Mouse (Mus musculus) ovary, postnatal 10 days (tissue): ENCODE measurements around the gene Lrmda.
"Not testable (repeated sequence)": the region's sequence is repeated elsewhere in the genome, so short reads cannot be mapped to it uniquely, and the experiment has no call there.

ENCODE experiments used
- DNase-seq: peaks from one replicate; pipeline ENCODE4 v3.0.0; 2022; ENCODE audit warnings: low spot score

The Lrmda gene

DNA sequence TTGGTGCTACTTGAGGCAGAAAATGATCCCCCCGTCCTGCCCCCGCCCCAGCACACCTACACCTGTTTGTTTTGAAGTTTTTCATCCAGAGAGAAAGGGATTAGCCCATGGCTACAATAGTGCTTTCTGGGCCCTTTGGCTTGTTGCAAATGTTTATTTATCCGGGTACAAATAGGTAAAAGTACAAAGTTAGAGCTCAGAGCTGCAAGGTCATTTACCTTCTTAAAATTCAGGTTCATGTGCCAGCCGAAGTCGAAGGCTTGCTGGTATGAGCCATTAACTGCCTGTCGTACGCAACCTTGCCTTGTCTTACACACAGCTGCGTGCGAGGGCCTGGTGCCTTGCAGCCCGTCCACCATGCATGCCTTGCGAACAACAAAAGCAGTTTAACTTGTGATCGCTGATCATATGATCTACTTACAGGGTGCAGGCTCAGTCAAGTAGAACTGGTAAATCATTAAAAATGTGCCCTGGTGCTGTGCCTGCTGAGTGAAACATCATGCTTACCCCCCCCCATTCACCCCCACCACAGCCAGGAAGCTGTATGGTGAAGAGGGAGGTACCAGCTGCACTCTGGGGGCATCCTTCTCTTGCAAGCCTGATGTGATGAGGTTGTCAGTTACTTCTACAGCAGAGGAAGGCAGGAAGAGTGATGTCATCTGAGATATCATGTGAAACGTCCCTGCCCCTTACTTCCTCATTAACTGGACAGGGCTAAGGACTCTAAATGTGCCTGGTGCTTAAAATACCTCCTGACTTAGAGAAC lies 781.5 kb downstream of the Lrmda start:
- DNase-seq = no peak

GRCm38 (mm10) chr14:22801714-22802113 lies 782.2 kb downstream of the Lrmda start:
- not testable (repeated sequence) for DNase-seq

- DNase-seq = no peak
Observed at GRCm38 (mm10) chr14:22807324-22807723, 787.8 kb downstream of the Lrmda start.

GRCm38 (mm10) chr14:22807726-22808594 lies 788.4 kb downstream of the Lrmda start:
- peak; percentile 46 for DNase-seq

GRCm38 (mm10) chr14:22808595-22809166 lies 789.2 kb downstream of the Lrmda start:
- no peak for DNase-seq

- no peak for DNase-seq
Observed at GRCm38 (mm10) chr14:22809229-22809628, 789.7 kb downstream of the Lrmda start.

- no peak for DNase-seq
Observed at GRCm38 (mm10) chr14:22810531-22810930, 791.0 kb downstream of the Lrmda start.

DNA sequence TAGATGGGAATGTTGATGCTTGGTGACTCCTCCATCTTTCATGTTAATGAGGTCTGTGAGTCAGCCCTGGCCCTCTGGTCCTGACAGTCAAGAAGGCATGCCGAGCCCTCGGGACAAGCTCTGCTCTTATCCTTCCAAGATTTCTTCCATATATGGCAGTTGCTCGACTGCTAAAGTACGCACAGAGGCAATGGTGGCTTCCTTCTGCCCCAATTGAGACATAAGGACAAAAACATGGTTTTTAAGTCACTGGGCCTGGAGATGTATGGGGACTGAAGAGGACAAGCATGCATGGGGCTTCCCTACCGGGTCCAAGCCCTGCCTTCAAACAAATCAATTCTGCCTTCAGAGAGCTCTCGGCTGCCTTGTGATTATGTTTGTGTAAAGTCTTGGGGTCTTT lies 793.3 kb downstream of the Lrmda start:
- DNase-seq = no peak

DNA sequence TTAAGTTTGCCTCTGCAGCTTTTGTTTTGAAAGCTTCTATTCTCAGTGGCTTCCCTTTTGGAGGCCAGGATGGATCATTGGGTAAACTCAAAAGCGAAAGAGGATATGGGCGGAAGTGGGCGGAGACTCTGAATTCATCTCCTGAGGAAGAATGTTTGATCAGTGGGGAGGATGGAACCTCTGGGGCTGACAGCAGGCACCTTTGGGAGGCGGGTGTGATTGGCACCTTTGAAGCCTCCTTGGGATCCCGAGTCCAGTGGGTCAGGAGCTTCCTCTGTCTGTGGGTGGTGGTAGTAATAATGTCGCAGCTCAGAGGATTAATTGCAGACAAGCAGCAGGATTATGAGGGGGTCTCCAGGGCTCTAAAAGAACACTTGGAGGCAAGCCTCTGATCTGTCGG lies 793.9 kb downstream of the Lrmda start:
- no peak for DNase-seq

- no peak for DNase-seq
Observed at GRCm38 (mm10) chr14:22814811-22815345, 795.4 kb downstream of the Lrmda start.

- DNase-seq = no peak
Observed at GRCm38 (mm10) chr14:22817346-22818201, 798.1 kb downstream of the Lrmda start.

DNA sequence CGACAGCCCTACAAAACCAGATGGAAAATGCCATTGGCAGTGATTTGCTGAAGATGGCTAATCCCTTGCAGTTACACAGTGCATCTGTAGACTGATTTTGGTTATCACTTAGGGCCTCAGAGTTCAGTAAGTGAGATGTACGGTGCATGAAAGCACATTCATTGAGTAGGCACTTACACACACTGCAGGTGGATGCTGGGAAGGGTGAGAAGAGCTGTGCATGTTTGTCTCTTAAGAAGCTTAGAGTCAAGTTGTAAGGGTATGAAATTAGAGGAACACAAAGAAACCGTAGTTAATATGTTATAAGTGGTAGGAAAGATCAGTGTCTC lies 798.7 kb downstream of the Lrmda start:
- DNase-seq = no peak

DNA sequence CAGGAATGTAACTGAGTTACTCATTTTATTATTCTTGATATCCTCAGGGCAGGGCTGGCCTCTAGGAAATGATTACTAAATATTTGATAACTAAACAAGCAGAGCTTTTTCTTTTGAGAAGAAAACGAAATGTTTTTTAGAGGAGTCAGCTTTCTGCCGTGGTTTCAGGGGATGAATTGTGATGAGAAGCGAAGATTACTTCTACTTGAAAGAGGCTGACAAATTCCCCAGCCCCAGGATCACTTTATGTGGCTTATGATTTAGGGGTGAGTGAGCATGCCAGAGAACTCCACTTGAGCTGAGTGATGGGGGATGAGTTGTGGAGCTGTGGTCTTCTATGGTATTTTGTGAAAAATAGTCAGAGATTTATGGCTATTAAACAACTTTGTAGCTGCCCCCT lies 803.4 kb downstream of the Lrmda start:
- DNase-seq = no peak

DNA sequence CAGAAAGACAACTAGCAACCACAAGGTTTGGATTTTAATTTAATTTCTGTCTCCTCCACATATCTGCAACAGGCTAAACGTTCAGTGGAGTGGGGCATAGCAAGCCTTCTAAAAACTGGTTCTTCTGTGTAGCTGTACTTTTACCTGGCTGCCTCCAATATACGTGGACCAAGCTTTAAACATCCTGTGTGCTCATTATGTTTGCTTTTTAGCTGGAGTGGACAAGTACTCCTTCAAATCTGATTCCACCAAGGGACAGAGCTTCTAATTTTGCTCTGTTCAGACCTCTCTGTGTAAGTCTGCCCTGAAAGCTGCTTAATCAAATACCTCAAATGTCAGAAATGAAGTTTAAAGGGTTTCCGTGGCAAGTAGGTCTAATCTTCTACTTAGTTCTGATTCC lies 807.3 kb downstream of the Lrmda start:
- DNase-seq = no peak

DNA sequence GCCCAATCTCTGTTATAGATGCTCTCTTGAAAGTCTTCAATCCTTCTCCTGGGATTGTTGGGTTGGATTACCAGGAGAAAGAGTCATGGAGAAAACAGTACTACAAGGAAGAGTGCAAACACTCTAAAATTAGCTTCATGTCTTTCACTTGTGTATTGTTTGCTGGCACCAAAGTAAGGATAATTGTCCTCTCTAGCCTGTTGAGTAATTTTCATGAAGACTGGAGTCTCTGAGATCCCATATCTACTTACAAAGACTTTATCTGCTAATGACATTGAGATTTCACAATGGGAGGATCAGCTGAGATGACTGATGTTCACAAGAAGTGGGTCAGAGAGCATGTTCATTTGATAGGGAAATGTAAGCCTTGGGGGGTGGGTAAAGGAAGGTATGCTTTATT lies 817.5 kb downstream of the Lrmda start:
- no peak for DNase-seq

GRCm38 (mm10) chr14:22841136-22841535 lies 821.6 kb downstream of the Lrmda start:
- no peak for DNase-seq

GRCm38 (mm10) chr14:22844006-22844405 lies 824.5 kb downstream of the Lrmda start:
- DNase-seq = no peak

- DNase-seq = no peak
Observed at GRCm38 (mm10) chr14:22845401-22845800, 825.9 kb downstream of the Lrmda start.

GRCm38 (mm10) chr14:22847011-22847786 lies 827.7 kb downstream of the Lrmda start:
- no peak for DNase-seq

GRCm38 (mm10) chr14:22849108-22849507 lies 829.6 kb downstream of the Lrmda start:
- DNase-seq = no peak

GRCm38 (mm10) chr14:22860631-22861030 lies 841.1 kb downstream of the Lrmda start:
- DNase-seq = no peak
